In genomic region chr14:116925691-116926403, GRCm38 (mm10) we compare ENCODE assay signal across 8 mouse cellular contexts. TPM values are rescaled to one million over a fixed set of nuclear protein-coding genes. Genes with fewer than 3 reads are reported as not detected.
DNase-seq lines count a peak whose midpoint lies in the region; ATAC-seq and TF ChIP-seq lines count a peak whose summit lies in the region.

No protein-coding gene starts in this region.

- peak overlapping the region; percentile 39 for H3K4me3 ChIP-seq in lung, adult 2 months (replicated peaks; ENCODE audit: extremely low read depth, low read depth, low read length)
- H3K4me3 ChIP-seq in hindbrain, embryonic 16.5 days (ENCODE audit: low read length), result peak overlapping the region; percentile 68
- H3K4me3 ChIP-seq in liver, embryonic 12.5 days, result peak overlapping the region; percentile 56
- H3K4me3 ChIP-seq in neural tube, embryonic 13.5 days, result peak overlapping the region; percentile 89

- peak overlapping the region; percentile 72 for H3K9ac ChIP-seq in hindbrain, embryonic 16.5 days (ENCODE audit: low read depth, low read length)
- H3K9ac ChIP-seq in liver, embryonic 12.5 days, result peak overlapping the region; percentile 55
- peak overlapping the region; percentile 89 for H3K9ac ChIP-seq in neural tube, embryonic 13.5 days

- H3K9me3 ChIP-seq in hindbrain, embryonic 16.5 days (ENCODE audit: control insufficient read depth, low read length), result no peaks in the 10 kb centered on the region
- no peaks in the 10 kb centered on the region for H3K9me3 ChIP-seq in liver, embryonic 12.5 days (replicated peaks)
- no peaks in the 10 kb centered on the region for H3K9me3 ChIP-seq in neural tube, embryonic 13.5 days

- TF ChIP-seq POLR2A in lung, adult 2 months (IDR thresholded peaks at IDR 0.05; ENCODE audit: borderline replicate concordance, extremely low read depth, low read depth, low read length), result no peak

- peak; percentile 14 for DNase-seq in lung, adult 2 months
- DNase-seq in lung, postnatal 25 days (ENCODE audit: low spot score), result no peak
- peak; percentile 33 for DNase-seq in gastrocnemius, postnatal 25 days
- DNase-seq in urinary bladder, postnatal 4 days (ENCODE audit: low spot score in 2 of 2), result peak; percentile 33 to 62

- no peaks in the 10 kb centered on the region for H3K4me1 ChIP-seq in lung, adult 2 months (ENCODE audit: control insufficient read depth, insufficient read depth, low read length)
- peaks cover 14% of the 10 kb centered on the region for H3K4me1 ChIP-seq in hindbrain, embryonic 16.5 days (ENCODE audit: control insufficient read depth, insufficient read depth, low read depth, low read length)
- 0 out of 2 replicates have a peak, but pooled peaks cover 3% of the 10 kb centered on the region for H3K4me1 ChIP-seq in liver, embryonic 12.5 days
- peaks cover 28% of the 10 kb centered on the region for H3K4me1 ChIP-seq in neural tube, embryonic 13.5 days (replicated peaks)

- H3K27me3 ChIP-seq in hindbrain, embryonic 16.5 days (replicated peaks; ENCODE audit: control insufficient read depth, insufficient read depth, low read length), result no peaks in the 10 kb centered on the region
- peaks cover 38% of the 10 kb centered on the region for H3K27me3 ChIP-seq in liver, embryonic 12.5 days (replicated peaks)
- H3K27me3 ChIP-seq in neural tube, embryonic 13.5 days, result peaks cover 3% of the 10 kb centered on the region; the same call in 1 of the 2 replicates

- TF ChIP-seq CTCF in lung, adult 2 months (IDR thresholded peaks at IDR 0.05; ENCODE audit: insufficient read depth, low read length), result no peak

- H3K27ac ChIP-seq in hindbrain, embryonic 16.5 days (ENCODE audit: low read depth, low read length), result peak overlapping the region; percentile 95
- H3K27ac ChIP-seq in liver, embryonic 12.5 days, result peak overlapping the region; percentile 72
- peak overlapping the region; percentile 92 for H3K27ac ChIP-seq in neural tube, embryonic 13.5 days (replicated peaks)

- H3K4me2 ChIP-seq in hindbrain, embryonic 16.5 days (ENCODE audit: low read length), result peak overlapping the region; percentile 89
- peak overlapping the region; percentile 65 for H3K4me2 ChIP-seq in liver, embryonic 12.5 days
- peak overlapping the region; percentile 96 for H3K4me2 ChIP-seq in neural tube, embryonic 13.5 days

- WGBS in lung, adult 2 months, result 1% methylated on average over 58 of the region's 58 CpGs
- under 1% methylated on average over 55 of the region's 58 CpGs for WGBS in hindbrain, embryonic 16.5 days
- WGBS in liver, embryonic 12.5 days (ENCODE audit: insufficient replicate concordance), result under 1% methylated on average over 50 of the region's 58 CpGs
- WGBS in neural tube, embryonic 13.5 days, result under 1% methylated on average over 58 of the region's 58 CpGs

- H3K36me3 ChIP-seq in hindbrain, embryonic 16.5 days (ENCODE audit: control insufficient read depth, insufficient read depth, low read length), result no peaks in the 10 kb centered on the region
- no peaks in the 10 kb centered on the region for H3K36me3 ChIP-seq in liver, embryonic 12.5 days
- no peaks in the 10 kb centered on the region for H3K36me3 ChIP-seq in neural tube, embryonic 13.5 days

- peak; percentile 40 for ATAC-seq in common myeloid progenitor, adult 5-6 weeks (replicated peaks; ENCODE audit: low read depth, poor library complexity, severe bottlenecking)
- peak; percentile 28 for ATAC-seq in hindbrain, embryonic 16.5 days
- ATAC-seq in liver, embryonic 12.5 days, result peak; percentile 33
- peak; percentile 42 for ATAC-seq in neural tube, embryonic 13.5 days (ENCODE audit: low read depth)

RNA-seq across cellular contexts. Expression of gene Gpc6, which starts 0.7 kb away (rescaled TPM):
- polyA plus RNA-seq in lung, adult 2 months (2012; rRNA removed), result 1.8 and 2.4 TPM in 2 replicates
- not detected in 2 replicates for total RNA-seq in common myeloid progenitor, adult 5-6 weeks (2017)
- 1 to 10 TPM; 3.1 to 3.5 TPM for total RNA-seq in gastrocnemius, postnatal 25 days (2021)
- 19.3 and 21.6 TPM in 2 replicates for polyA plus RNA-seq in hindbrain, embryonic 16.5 days (2015; fragmentation: Nextera tagmentation; extraction: Ambion mirVana)
- 8.2 and 8.4 TPM in 2 replicates for polyA plus RNA-seq in liver, embryonic 12.5 days (2016; fragmentation: Nextera tagmentation; extraction: Ambion mirVana)
- 20.1 and 22.1 TPM in 2 replicates for polyA plus RNA-seq in neural tube, embryonic 13.5 days (2015; fragmentation: Nextera tagmentation; extraction: Ambion mirVana)

Comparison
In these comparisons a context has a peak if more than half of its experiments do, and no peak if none do; other contexts are left out.
1. H3K4me3 ChIP-seq: peak in every context shown above with its lines; median percentile 89 in neural tube, embryonic 13.5 days; 68 in hindbrain, embryonic 16.5 days; 56 in liver, embryonic 12.5 days; 39 in lung, adult 2 months.